Mouse (Mus musculus) thymus, adult 2 months (tissue): ENCODE measurements around the gene Arid1a.

Experiments
- CTCF ChIP-seq: fragments of 200-500 bp; IDR thresholded peaks from 2 replicates; pipeline ENCODE4 v1.5.1; 2012; ENCODE audit warnings: mild to moderate bottlenecking, control low read depth, low read length, moderate library complexity, borderline replicate concordance; ENCODE audit not compliant: control insufficient read depth, poor library complexity, insufficient read depth; ENCODE audit errors: extremely low read depth
- POLR2A ChIP-seq: fragments of 200-500 bp; IDR thresholded peaks from 2 replicates; pipeline ENCODE4 v1.6.1; 2012; ENCODE audit warnings: mild to moderate bottlenecking, low read length, control low read depth, moderate library complexity; ENCODE audit not compliant: control insufficient read depth, poor library complexity, insufficient read depth; ENCODE audit errors: extremely low read depth

DNA sequence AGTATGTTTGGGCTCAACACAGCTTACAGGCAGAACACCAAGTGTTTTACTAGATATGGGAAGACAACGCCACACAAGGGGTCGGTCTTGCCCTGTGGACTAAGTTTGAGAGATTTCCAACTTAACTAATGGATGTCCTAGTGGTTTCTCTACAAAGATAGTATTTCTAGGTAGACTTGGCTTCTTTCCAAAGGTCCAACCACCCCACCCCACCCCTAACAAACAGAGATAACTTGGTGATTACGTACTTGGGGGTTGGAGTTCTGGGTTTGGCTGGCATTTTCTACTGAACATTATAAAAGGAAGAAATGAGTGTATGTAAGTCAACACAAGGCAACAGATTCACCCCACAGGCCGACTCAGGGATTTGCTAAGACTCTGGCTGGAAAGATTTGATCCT lies 51.5 kb downstream of the Arid1a start:
- TF ChIP-seq CTCF, result no peak
- no peak for TF ChIP-seq POLR2A
